ENCODE assay signal across 24 mouse cellular contexts in genomic region chr9:71157921-71158646, GRCm38 (mm10). TPM values are rescaled to one million over a fixed set of nuclear protein-coding genes. Genes with fewer than 3 reads are reported as not detected.
A peak's percentile ranks its signal among the peaks of the same experiment; 100 is the strongest.
DNase-seq lines count a peak whose midpoint lies in the region; ATAC-seq and TF ChIP-seq lines count a peak whose summit lies in the region.
"Had no signal": no experiment of that assay in that cellular context is flagged by ENCODE, and none has a peak within 500 bp of the region (broad histone marks: within the 10 kb centered on the region; RNA-seq: fewer than 3 reads in every experiment).

No protein-coding gene starts in this region.

- no peak overlapping the region for H3K9ac ChIP-seq in intestine, embryonic 14.5 days (ENCODE audit: low read length)
- H3K9ac ChIP-seq in intestine, embryonic 15.5 days, result no peak overlapping the region
- H3K9ac ChIP-seq in liver, adult 2 months (ENCODE audit: low read depth, low read length), result peak overlapping the region; percentile 45; the same call in 1 of the 2 replicates
- peak overlapping the region; percentile 43 for H3K9ac ChIP-seq in liver, embryonic 16.5 days (ENCODE audit: low read depth, low read length)
- H3K9ac ChIP-seq: hindbrain, embryonic 15.5 days; kidney, embryonic 15.5 days; limb, embryonic 13.5 days; midbrain, embryonic 12.5 days had no signal

- H3K27ac ChIP-seq in intestine, embryonic 14.5 days (ENCODE audit: low read depth), result no peak overlapping the region
- H3K27ac ChIP-seq in intestine, embryonic 15.5 days, result no peak overlapping the region
- peak overlapping the region; percentile 83 for H3K27ac ChIP-seq in bone marrow, adult 2 months (ENCODE audit: control insufficient read depth, insufficient read depth, low read depth, low read length, poor library complexity)
- H3K27ac ChIP-seq in liver, adult 2 months (replicated peaks; ENCODE audit: insufficient read depth, low read depth, low read length), result peak overlapping the region; percentile 80
- peak overlapping the region; percentile 90 for H3K27ac ChIP-seq in liver, embryonic 16.5 days (ENCODE audit: low read length)
- H3K27ac ChIP-seq: forebrain, embryonic 10.5 days; gastrocnemius, adult 2 months; heart, embryonic 10.5 days; hindbrain, embryonic 15.5 days; kidney, embryonic 15.5 days; limb, embryonic 13.5 days; macrophage; midbrain, embryonic 12.5 days had no signal

- H3K79me2 ChIP-seq in liver, adult 2 months (ENCODE audit: control insufficient read depth, insufficient read depth, low read length), result peaks cover 28% of the 10 kb centered on the region; the same call in 1 of the 2 replicates

- TF ChIP-seq CTCF in bone marrow, adult 2 months (IDR thresholded peaks at IDR 0.05; ENCODE audit: control insufficient read depth, insufficient read depth, low read length), result no peak
- no peak for TF ChIP-seq CTCF in liver, adult 2 months (IDR thresholded peaks at IDR 0.05; ENCODE audit: low read depth, low read length)

- peak; percentile 46 for DNase-seq in intestine, embryonic 14.5 days (ENCODE audit: low spot score)
- peak; percentile 87 for DNase-seq in liver, adult 2 months (ENCODE audit: extremely low read depth, low read depth, low spot score)
- DNase-seq in thymus, postnatal 10 days (ENCODE audit: low spot score in 2 of 2), result no peak
- no peak for DNase-seq in embryo, embryonic 10 days (ENCODE audit: low spot score)
- no peak for DNase-seq in adrenal gland, postnatal 36 days
- DNase-seq: cerebellum, adult 18-20 months; cerebellum, postnatal 36 days; gastrocnemius, adult 2 months; heart, postnatal 4 days; kidney, postnatal 36 days; thymus, postnatal 36 days had no signal

- no peak overlapping the region for H3K4me3 ChIP-seq in intestine, embryonic 14.5 days (ENCODE audit: low read depth, low read length)
- H3K4me3 ChIP-seq in intestine, embryonic 15.5 days (replicated peaks), result no peak overlapping the region
- no peak overlapping the region for H3K4me3 ChIP-seq in bone marrow, adult 2 months (replicated peaks; ENCODE audit: control insufficient read depth, low read depth, low read length)
- no peak overlapping the region; the same call in 1 of the 2 replicates for H3K4me3 ChIP-seq in liver, adult 2 months (ENCODE audit: insufficient read depth, low read depth, low read length)
- H3K4me3 ChIP-seq in liver, embryonic 16.5 days (ENCODE audit: low read depth, low read length), result 0 out of 2 replicates have a peak overlapping the region, but pooled peaks have one; percentile 7
- H3K4me3 ChIP-seq: forebrain, embryonic 10.5 days; gastrocnemius, adult 2 months; heart, embryonic 10.5 days; hindbrain, embryonic 15.5 days; kidney, embryonic 15.5 days; limb, embryonic 13.5 days; midbrain, embryonic 12.5 days had no signal

- H3K36me3 ChIP-seq in intestine, embryonic 14.5 days (ENCODE audit: control insufficient read depth, insufficient read depth, low read length), result no peaks in the 10 kb centered on the region
- no peaks in the 10 kb centered on the region for H3K36me3 ChIP-seq in intestine, embryonic 15.5 days
- H3K36me3 ChIP-seq in liver, adult 2 months (ENCODE audit: control insufficient read depth, insufficient read depth, low read length), result peaks cover 17% of the 10 kb centered on the region
- H3K36me3 ChIP-seq in liver, embryonic 16.5 days (ENCODE audit: control insufficient read depth, insufficient read depth), result no peaks in the 10 kb centered on the region
- H3K36me3 ChIP-seq: forebrain, embryonic 10.5 days; heart, embryonic 10.5 days; hindbrain, embryonic 15.5 days; kidney, embryonic 15.5 days; limb, embryonic 13.5 days; midbrain, embryonic 12.5 days had no signal

- WGBS in intestine, embryonic 14.5 days, result 91% methylated on average over 15 of the region's 15 CpGs
- WGBS in intestine, embryonic 15.5 days, result 89% methylated on average over 15 of the region's 15 CpGs
- 46% methylated on average over 15 of the region's 15 CpGs for WGBS in bone marrow, adult 2 months
- 48% methylated on average over 15 of the region's 15 CpGs for WGBS in liver, adult 2 months
- 36% methylated on average over 15 of the region's 15 CpGs for WGBS in liver, embryonic 16.5 days (ENCODE audit: insufficient replicate concordance)

- H3K9me3 ChIP-seq in intestine, embryonic 14.5 days (ENCODE audit: control insufficient read depth, low read length), result no peaks in the 10 kb centered on the region
- H3K9me3 ChIP-seq in intestine, embryonic 15.5 days, result no peaks in the 10 kb centered on the region
- no peaks in the 10 kb centered on the region for H3K9me3 ChIP-seq in liver, embryonic 16.5 days (replicated peaks; ENCODE audit: control insufficient read depth, low read length)
- H3K9me3 ChIP-seq: forebrain, embryonic 10.5 days; heart, embryonic 10.5 days; hindbrain, embryonic 15.5 days; kidney, embryonic 15.5 days; limb, embryonic 13.5 days; midbrain, embryonic 12.5 days had no signal

- H3K4me2 ChIP-seq in intestine, embryonic 14.5 days (ENCODE audit: low read length), result no peak overlapping the region
- no peak overlapping the region for H3K4me2 ChIP-seq in intestine, embryonic 15.5 days (replicated peaks)
- H3K4me2 ChIP-seq in liver, embryonic 16.5 days (ENCODE audit: low read depth, low read length), result peak overlapping the region; percentile 60
- H3K4me2 ChIP-seq: hindbrain, embryonic 15.5 days; kidney, embryonic 15.5 days; limb, embryonic 13.5 days; midbrain, embryonic 12.5 days had no signal

- H3K27me3 ChIP-seq in intestine, embryonic 14.5 days (replicated peaks; ENCODE audit: control insufficient read depth, insufficient read depth, low read length), result no peaks in the 10 kb centered on the region
- H3K27me3 ChIP-seq in intestine, embryonic 15.5 days (replicated peaks), result no peaks in the 10 kb centered on the region
- H3K27me3 ChIP-seq in liver, adult 2 months (ENCODE audit: control insufficient read depth, insufficient read depth, low read length), result no peaks in the 10 kb centered on the region
- H3K27me3 ChIP-seq in liver, embryonic 16.5 days (ENCODE audit: control insufficient read depth, insufficient read depth, low read depth, low read length), result no peaks in the 10 kb centered on the region
- H3K27me3 ChIP-seq: hindbrain, embryonic 15.5 days; kidney, embryonic 15.5 days; limb, embryonic 13.5 days; midbrain, embryonic 12.5 days had no signal

- H3K4me1 ChIP-seq in intestine, embryonic 14.5 days (replicated peaks; ENCODE audit: control insufficient read depth, insufficient read depth, low read length), result no peaks in the 10 kb centered on the region
- no peaks in the 10 kb centered on the region for H3K4me1 ChIP-seq in intestine, embryonic 15.5 days (replicated peaks)
- no peaks in the 10 kb centered on the region; the same call in 1 of the 2 replicates for H3K4me1 ChIP-seq in bone marrow, adult 2 months (ENCODE audit: control insufficient read depth, insufficient read depth, low read length)
- peaks cover 30% of the 10 kb centered on the region for H3K4me1 ChIP-seq in liver, adult 2 months (ENCODE audit: control insufficient read depth, insufficient read depth, low read length)
- peaks cover 80% of the 10 kb centered on the region for H3K4me1 ChIP-seq in liver, embryonic 16.5 days (ENCODE audit: control insufficient read depth, low read depth, low read length)
- H3K4me1 ChIP-seq: hindbrain, embryonic 15.5 days; kidney, embryonic 15.5 days; limb, embryonic 13.5 days; midbrain, embryonic 12.5 days had no signal

- ATAC-seq in intestine, embryonic 14.5 days (replicated peaks; ENCODE audit: low FRiP score, low TSS enrichment, low read depth), result no peak
- no peak for ATAC-seq in intestine, embryonic 15.5 days
- peak; percentile 47 for ATAC-seq in liver, embryonic 16.5 days (ENCODE audit: low read depth)
- ATAC-seq: intestine, embryonic 16.5 days; Patski had no signal

- TF ChIP-seq POLR2A in bone marrow, adult 2 months (IDR thresholded peaks at IDR 0.05; ENCODE audit: borderline replicate concordance, control insufficient read depth, low read depth, low read length), result no peak
- no peak for TF ChIP-seq POLR2A in liver, adult 2 months (IDR thresholded peaks at IDR 0.05; ENCODE audit: extremely low read depth, insufficient read depth, low read length)

RNA-seq across cellular contexts. Expression of gene Aqp9, which starts 10.4 kb away (rescaled TPM):
- polyA plus RNA-seq in intestine, embryonic 14.5 days (2014; fragmentation: Nextera tagmentation; extraction: Ambion mirVana), result 0.26 and 0.38 TPM in 2 replicates
- 0.74 and 1.0 TPM in 2 replicates for polyA plus RNA-seq in intestine, embryonic 15.5 days (2015; fragmentation: Nextera tagmentation; extraction: Ambion mirVana)
- 14.1 and 17.7 TPM in 2 replicates for polyA plus RNA-seq in bone marrow, adult 2 months (2011; ENCODE audit: insufficient read depth, insufficient read length, low replicate concordance, missing spikeins)
- total RNA-seq in liver, adult 2 months (2014; rRNA removed), result 254 and 300 TPM in 2 replicates
- 110 and 114 TPM in 2 replicates for polyA plus RNA-seq in liver, adult 2 months (2012; rRNA removed)
- 7.5 and 9.0 TPM in 2 replicates for polyA plus RNA-seq in liver, embryonic 16.5 days (2015; fragmentation: Nextera tagmentation; extraction: Ambion mirVana)
- under 1 TPM; 0.26 to 0.49 TPM for total RNA-seq in adrenal gland, postnatal 36 days (2021)
- total RNA-seq: gastrocnemius, adult 2 months had no signal
- polyA plus RNA-seq: forebrain, embryonic 10.5 days had no signal

RNA-seq across cellular contexts. Expression of gene Aldh1a2, which starts 57.5 kb away (rescaled TPM):
- 123 and 139 TPM in 2 replicates for polyA plus RNA-seq in intestine, embryonic 14.5 days (2014; fragmentation: Nextera tagmentation; extraction: Ambion mirVana)
- polyA plus RNA-seq in intestine, embryonic 15.5 days (2015; fragmentation: Nextera tagmentation; extraction: Ambion mirVana), result 73.9 and 75.6 TPM in 2 replicates
- 1.5 and 1.9 TPM in 2 replicates for polyA plus RNA-seq in bone marrow, adult 2 months (2011; ENCODE audit: insufficient read depth, insufficient read length, low replicate concordance, missing spikeins)
- total RNA-seq in liver, adult 2 months (2014; rRNA removed), result 0.34 and 0.46 TPM in 2 replicates
- polyA plus RNA-seq in liver, adult 2 months (2012; rRNA removed), result 0.09 and 0.16 TPM in 2 replicates
- polyA plus RNA-seq in liver, embryonic 16.5 days (2015; fragmentation: Nextera tagmentation; extraction: Ambion mirVana), result 1.1 and 1.6 TPM in 2 replicates
- 10 to 100 TPM; 65.6 to 79.0 TPM for total RNA-seq in adrenal gland, postnatal 36 days (2021)
- total RNA-seq: neutrophil, adult 5-6 weeks had no signal

Comparison
In these comparisons a context has a peak if more than half of its experiments do, and no peak if none do; other contexts are left out.
1. DNase-seq: peak in intestine, embryonic 14.5 days (single experiment) and liver, adult 2 months (single experiment); none in thymus, postnatal 10 days (0 of 2), embryo, embryonic 10 days (single experiment) and adrenal gland, postnatal 36 days (0 of 2).
2. H3K27ac ChIP-seq: peak in bone marrow, adult 2 months (single experiment), liver, adult 2 months (single experiment) and liver, embryonic 16.5 days (single experiment); none in intestine, embryonic 14.5 days (single experiment) and intestine, embryonic 15.5 days (single experiment).
3. H3K9ac ChIP-seq: peak in liver, adult 2 months (single experiment) and liver, embryonic 16.5 days (single experiment); none in intestine, embryonic 14.5 days (single experiment) and intestine, embryonic 15.5 days (single experiment).
4. RNA of gene Aldh1a2, which starts 57.5 kb away (polyA plus RNA-seq): 123 to 139 TPM in intestine, embryonic 14.5 days and 73.9 to 75.6 TPM in intestine, embryonic 15.5 days; 1.1 to 1.6 TPM in liver, embryonic 16.5 days, 1.5 to 1.9 TPM in bone marrow, adult 2 months and 0.09 to 0.16 TPM in liver, adult 2 months; every median in the first group is over 10 times any median in the second.